Mouse (Mus musculus) WW6 (cell line): ENCODE measurements around the gene Rhobtb1.

ENCODE experiments used
- DNase-seq: peaks from one replicate; pipeline ENCODE4 v3.0.0-alpha.2; 2013; ENCODE audit warnings: low read depth, low spot score

Gene Rhobtb1

GRCm38 (mm10) chr10:69151045-69151444, at the start of gene Rhobtb1:
Rhobtb1 (plus strand) TSS chr10:69151434.
- no peak for DNase-seq

- peak; percentile 33 for DNase-seq
Observed at GRCm38 (mm10) chr10:69101988-69102387, 49.2 kb upstream of the Rhobtb1 start.

- DNase-seq = no peak
Observed at GRCm38 (mm10) chr10:69104143-69104882, 46.9 kb upstream of the Rhobtb1 start.

DNA sequence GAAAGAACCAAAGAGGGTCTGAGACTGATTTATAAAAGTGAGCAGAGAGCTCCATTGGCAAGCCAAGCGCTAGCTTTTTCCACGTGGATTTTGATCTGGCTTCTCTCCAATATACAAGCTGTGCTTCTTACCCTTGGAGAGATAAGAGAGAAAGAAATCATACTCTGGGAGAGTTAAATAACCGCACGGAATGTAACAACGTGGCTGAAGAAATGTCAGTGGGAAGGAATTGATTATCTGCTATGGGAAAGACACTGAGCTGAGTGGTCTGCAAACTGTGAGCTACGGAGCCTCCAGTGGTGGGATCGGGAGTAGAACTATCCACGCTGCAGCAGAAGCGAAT, 46.4 kb upstream of the Rhobtb1 start:
- no peak for DNase-seq

- no peak for DNase-seq
Observed at GRCm38 (mm10) chr10:69106796-69107195, 44.4 kb upstream of the Rhobtb1 start.

GRCm38 (mm10) chr10:69107253-69107652, 44.0 kb upstream of the Rhobtb1 start:
- DNase-seq = no peak

DNA sequence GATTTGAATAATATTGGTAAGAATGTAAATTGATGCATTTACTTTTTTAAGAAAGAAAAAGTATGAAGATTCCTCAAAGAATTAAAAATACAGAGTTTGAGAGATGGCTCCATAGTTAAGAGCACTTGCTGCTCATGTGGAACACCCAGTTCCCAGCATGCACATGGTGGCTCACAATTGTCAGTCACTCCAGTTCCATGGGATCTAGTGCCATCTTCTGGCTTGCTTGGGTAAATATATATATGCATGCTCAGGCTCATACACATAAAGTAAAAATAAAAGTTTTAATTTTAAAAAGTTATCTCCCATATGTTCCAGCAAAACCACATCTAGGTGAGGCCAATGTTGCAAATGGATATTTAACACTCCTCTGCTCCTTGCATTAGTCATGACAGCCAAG, 36.9 kb upstream of the Rhobtb1 start:
- no peak for DNase-seq

DNA sequence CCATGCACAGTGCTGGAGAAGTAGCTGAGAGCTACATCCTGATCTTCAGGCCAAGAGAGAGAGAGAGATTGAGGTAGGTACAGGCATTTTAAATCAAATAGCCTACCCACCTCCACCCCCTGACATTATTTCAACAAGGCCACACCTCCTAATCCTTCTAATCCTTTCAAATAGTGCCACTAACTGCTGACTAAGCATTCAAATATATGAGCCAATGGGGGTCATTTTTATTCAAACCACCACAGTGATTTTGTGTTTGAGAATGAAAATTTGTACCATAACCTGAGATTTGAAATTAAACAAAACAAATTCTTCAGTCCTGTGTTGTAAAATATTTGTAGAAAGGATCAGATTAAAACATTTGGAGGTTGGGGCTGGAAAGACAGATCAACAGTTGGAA, 33.2 kb upstream of the Rhobtb1 start:
- no peak for DNase-seq

GRCm38 (mm10) chr10:69118893-69119292, 32.3 kb upstream of the Rhobtb1 start:
- DNase-seq = no peak

- DNase-seq = no peak
Observed at GRCm38 (mm10) chr10:69119456-69119855, 31.8 kb upstream of the Rhobtb1 start.

- DNase-seq = no peak
Observed at GRCm38 (mm10) chr10:69126546-69126945, 24.7 kb upstream of the Rhobtb1 start.

DNA sequence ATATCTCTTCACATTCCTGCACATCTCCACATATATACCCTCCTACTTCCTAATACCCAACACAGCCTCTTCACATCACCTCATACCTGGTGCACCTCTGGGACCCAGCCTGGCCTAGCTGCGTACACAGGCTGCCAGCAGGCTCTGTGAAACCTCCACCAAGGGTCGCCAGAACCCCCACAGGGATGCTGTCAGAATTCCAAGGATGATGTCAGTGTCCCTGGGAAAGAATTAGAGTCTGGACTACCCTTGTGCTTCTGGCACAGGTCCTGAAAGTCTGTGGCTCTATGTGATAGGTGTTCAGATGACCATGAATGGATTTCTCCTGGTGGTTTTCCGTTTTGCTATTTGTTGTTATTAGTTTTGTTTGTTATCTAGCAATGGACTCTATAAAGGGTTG, 22.7 kb upstream of the Rhobtb1 start:
- no peak for DNase-seq

DNA sequence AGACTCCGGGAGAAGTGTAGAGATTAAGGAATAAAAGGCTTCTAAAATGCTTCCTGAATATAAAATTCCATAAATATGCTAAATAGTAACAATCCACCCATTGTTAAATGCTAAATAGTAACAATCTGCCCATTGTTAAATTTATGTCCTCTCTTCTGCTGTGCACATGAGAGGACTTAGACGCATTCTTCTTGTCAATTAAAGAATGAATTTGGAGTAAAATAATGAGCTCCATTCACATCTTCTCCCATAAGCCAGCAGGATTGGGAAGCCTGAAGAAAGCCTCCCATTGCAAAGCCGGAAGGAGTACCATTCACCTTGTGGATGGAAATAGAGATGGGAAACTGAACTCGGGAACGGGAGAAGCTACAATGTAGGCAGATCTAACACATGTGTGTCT, 20.6 kb upstream of the Rhobtb1 start:
- DNase-seq = no peak

GRCm38 (mm10) chr10:69134356-69134755, 16.9 kb upstream of the Rhobtb1 start:
- DNase-seq = no peak

DNA sequence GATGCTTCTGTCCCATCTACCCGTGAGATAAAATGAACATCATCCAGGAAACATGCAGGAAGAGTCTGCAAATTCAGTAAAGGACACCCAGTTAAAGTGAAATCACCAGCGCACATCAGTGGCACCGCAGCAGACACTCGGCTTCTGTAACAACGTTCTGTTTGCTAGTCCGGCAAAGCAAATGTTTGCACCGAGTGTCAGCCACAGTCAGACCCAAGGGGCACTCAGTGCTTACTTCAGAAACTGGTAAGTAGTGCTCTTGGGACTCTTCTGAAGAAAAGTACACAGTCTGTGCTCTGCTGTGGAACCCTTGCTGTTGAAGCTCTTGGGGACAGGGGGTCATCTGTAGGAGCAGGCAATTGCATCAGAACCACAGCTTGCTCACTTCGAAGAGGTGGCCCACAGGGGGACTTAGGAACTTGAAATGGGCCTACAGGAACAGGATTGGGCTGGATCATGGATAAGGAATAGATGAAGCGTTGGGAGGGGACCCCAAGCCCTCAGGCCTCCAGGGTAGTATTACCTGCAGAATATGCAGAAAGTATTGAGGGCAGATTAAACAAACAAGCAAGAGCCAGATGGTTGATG, 14.9 kb upstream of the Rhobtb1 start:
- DNase-seq = no peak

GRCm38 (mm10) chr10:69149252-69149651, 2.0 kb upstream of the Rhobtb1 start:
- no peak for DNase-seq

- no peak for DNase-seq
Observed at GRCm38 (mm10) chr10:69152971-69153370, 1.7 kb downstream of the Rhobtb1 start.

DNA sequence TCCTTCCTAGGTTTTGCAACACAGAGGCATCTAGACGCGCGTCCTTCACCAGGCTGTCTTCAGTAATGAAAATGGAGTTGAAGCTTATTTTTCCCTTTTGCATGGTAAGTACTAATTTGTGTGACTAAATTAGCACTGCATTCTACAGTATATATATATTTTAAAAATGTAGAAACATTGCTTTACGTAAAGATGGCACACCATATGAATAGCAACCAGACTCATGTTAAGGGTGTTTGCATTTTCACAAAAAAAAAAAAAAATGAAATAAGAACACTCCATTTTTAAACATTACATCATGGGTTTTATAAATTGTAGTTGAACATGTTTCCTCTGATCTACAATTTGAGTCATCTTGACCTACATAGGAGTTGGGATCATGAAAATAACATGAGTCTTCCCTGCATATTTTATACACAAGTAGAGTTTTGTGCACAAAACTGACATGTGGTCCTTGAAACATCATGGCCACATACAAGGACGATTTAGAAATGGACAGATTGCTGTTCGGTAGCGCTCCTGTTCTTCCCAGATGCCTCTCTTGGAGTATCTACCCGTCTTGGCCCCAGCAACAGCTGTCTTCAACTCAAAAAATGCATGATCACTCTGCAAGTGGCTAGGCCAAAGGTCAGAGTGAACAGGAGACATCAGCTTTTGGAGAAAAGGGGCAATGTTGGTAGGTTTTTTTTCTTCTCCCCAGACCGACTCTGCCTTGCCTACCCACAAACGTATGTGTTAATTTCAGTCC, 4.4 kb downstream of the Rhobtb1 start:
- DNase-seq = no peak

- DNase-seq = no peak
Observed at GRCm38 (mm10) chr10:69156462-69156861, 5.2 kb downstream of the Rhobtb1 start.

- no peak for DNase-seq
Observed at GRCm38 (mm10) chr10:69157471-69157870, 6.2 kb downstream of the Rhobtb1 start.

DNA sequence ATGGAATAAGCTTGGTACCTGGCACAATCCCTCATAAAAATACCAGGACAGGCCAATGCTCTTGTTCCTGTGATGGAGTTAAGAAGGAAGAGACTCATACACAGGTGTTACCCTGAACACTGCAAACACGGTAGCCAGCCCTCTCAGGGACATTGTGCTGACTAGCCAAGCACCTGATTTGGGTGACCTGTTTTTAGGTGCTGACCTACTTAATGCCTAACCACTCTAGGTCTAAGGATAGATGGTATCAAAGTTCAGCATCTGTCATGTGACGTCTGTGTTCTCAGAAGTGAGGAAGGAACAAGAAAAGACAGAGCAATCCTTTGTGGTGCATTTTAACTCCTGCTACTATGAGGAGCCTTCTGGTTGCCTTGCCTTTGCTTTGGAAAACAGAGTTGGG, 9.6 kb downstream of the Rhobtb1 start:
- no peak for DNase-seq

DNA sequence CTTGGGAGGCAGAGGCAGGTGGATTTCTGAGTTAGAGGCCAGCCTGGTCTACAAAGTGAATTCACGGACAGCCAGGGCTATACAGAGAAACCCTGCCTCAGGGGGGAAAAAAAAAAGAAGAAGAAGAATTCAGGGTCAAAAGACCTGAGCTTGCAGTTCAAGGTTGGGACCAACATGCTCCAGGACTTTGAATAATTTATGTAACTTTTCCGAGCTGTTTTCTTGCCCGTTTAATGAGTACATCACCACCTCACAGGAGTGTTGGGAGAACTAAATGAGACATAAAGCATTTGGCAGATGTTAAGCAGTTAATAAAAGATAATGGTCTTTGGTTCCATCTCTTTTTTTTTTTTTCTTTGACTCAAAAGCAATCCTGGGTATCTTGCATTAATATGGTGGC, 10.3 kb downstream of the Rhobtb1 start:
- DNase-seq = no peak

DNA sequence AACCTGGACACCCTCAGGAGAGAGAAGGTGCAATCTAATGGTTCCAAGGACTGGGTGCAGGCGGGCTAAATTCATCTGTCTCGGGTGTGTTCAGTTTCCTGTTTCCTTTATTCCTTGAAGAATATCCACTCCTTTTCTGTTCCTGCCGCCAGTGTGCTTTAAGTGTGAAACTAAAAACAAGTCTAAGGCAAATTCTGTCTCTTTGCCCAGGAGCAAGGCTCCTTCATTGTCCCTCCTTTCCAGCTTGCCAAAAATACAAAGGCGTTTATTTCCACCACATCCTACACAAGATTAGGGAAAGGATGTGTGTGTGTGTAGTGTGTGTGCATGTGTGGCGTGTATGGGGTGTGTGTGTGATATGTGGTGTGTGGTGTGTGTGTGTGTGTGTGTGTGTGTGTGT, 11.3 kb downstream of the Rhobtb1 start:
- no peak for DNase-seq
